Mouse (Mus musculus) embryo, embryonic 9.5 days (tissue): ENCODE data around the gene Bod1l.

Experiments used
- DNase-seq: peaks from one replicate; pipeline ENCODE4 v3.0.0-alpha.2; 2017; ENCODE audit errors: extremely low spot score

Bod1l gene

GRCm38 (mm10) chr5:41758671-41759639, 85.2 kb downstream of the Bod1l start:
- DNase-seq, result peak; percentile 44

GRCm38 (mm10) chr5:41757338-41757737, 86.8 kb downstream of the Bod1l start:
- no peak for DNase-seq

- no peak for DNase-seq
Observed at GRCm38 (mm10) chr5:41756396-41756795, 87.7 kb downstream of the Bod1l start.

- DNase-seq, result peak; percentile 45
Observed at GRCm38 (mm10) chr5:41755373-41755960, 88.6 kb downstream of the Bod1l start.

GRCm38 (mm10) chr5:41754836-41755235, 89.3 kb downstream of the Bod1l start:
- peak; percentile 42 for DNase-seq

GRCm38 (mm10) chr5:41754226-41754775, 89.8 kb downstream of the Bod1l start:
- peak; percentile 42 for DNase-seq

GRCm38 (mm10) chr5:41752721-41753120, 91.4 kb downstream of the Bod1l start:
- DNase-seq, result no peak

- no peak for DNase-seq
Observed at GRCm38 (mm10) chr5:41744898-41745780, 99.0 kb downstream of the Bod1l start.

- no peak for DNase-seq
Observed at GRCm38 (mm10) chr5:41744234-41744633, 99.9 kb downstream of the Bod1l start.

- no peak for DNase-seq
Observed at GRCm38 (mm10) chr5:41738817-41739216, 105.3 kb downstream of the Bod1l start.
